Mouse (Mus musculus) heart, postnatal 14 days (tissue): ENCODE results near the gene Lhx5. TPM values are rescaled to one million over a fixed set of nuclear protein-coding genes. Genes with fewer than 3 reads are reported as not detected.

Source experiments
- DNase-seq, 2 experiments: peaks; one replicate each; pipeline ENCODE4 v3.0.0; 2021 to 2022
- intact Hi-C: fragments of 180-260 bp; cut with DNase I; formaldehyde crosslinking; loops from one replicate; pipeline ENCODE4 v1.15.1; 2025
- total RNA-seq, 2 experiments: library from RNA; stranded (reverse); gene quantifications; 2 replicates each; pipeline ENCODE4 v1.2.3; 2021

Lhx5 gene
- total RNA-seq, 2 experiments from 2014 or later: not detected

- DNase-seq: no peak
- intact Hi-C loops: no loop called here
Measured at GRCm38 (mm10) chr5:120431001-120431583, 407 bp upstream of the Lhx5 start.

GRCm38 (mm10) chr5:120432486-120433015 lies 1.1 kb downstream of the Lhx5 start:
- DNase-seq: no peak
- intact Hi-C loops: no loop called here

GRCm38 (mm10) chr5:120433135-120433760 lies 1.7 kb downstream of the Lhx5 start:
- no peak for DNase-seq
- intact Hi-C loops: no loop called here

- DNase-seq: no peak
- intact Hi-C loops: no loop called here
Measured at GRCm38 (mm10) chr5:120434231-120434735, 2.8 kb downstream of the Lhx5 start.

- DNase-seq: no peak
- intact Hi-C loops: no loop called here
Measured at GRCm38 (mm10) chr5:120435006-120435681, 3.6 kb downstream of the Lhx5 start.

- DNase-seq: no peak
- intact Hi-C loops: no loop called here
Measured at GRCm38 (mm10) chr5:120435731-120436501, 4.4 kb downstream of the Lhx5 start.

- intact Hi-C loops: no loop called here
Measured at GRCm38 (mm10) chr5:120436885-120437495, 5.5 kb downstream of the Lhx5 start.

GRCm38 (mm10) chr5:120437539-120437938 lies 6.0 kb downstream of the Lhx5 start:
- intact Hi-C loops: no loop called here
- no peak for DNase-seq

More at GRCm38 (mm10) chr5:120436885-120437495, 5.5 kb downstream of the Lhx5 start:
- DNase-seq: no peak

- DNase-seq: no peak
Measured at GRCm38 (mm10) chr5:120437986-120438385, 6.5 kb downstream of the Lhx5 start.

GRCm38 (mm10) chr5:120438469-120438868 lies 7.0 kb downstream of the Lhx5 start:
- intact Hi-C loops: no loop called here
- DNase-seq: no peak

More at GRCm38 (mm10) chr5:120437986-120438385, 6.5 kb downstream of the Lhx5 start:
- intact Hi-C loops: no loop called here

- intact Hi-C loops: no loop called here
- DNase-seq: no peak
Measured at GRCm38 (mm10) chr5:120438991-120439710, 7.7 kb downstream of the Lhx5 start.

- intact Hi-C loops: loop anchor here (1.0 to 5.0 kb wide), 2 partner anchors 188 to 294 kb away; no protein-coding TSS in a partner anchor
Measured at GRCm38 (mm10) chr5:120439887-120440670, 8.6 kb downstream of the Lhx5 start.

GRCm38 (mm10) chr5:120440733-120441132 lies 9.2 kb downstream of the Lhx5 start:
- intact Hi-C loops: loop anchor here (1.0 to 5.0 kb wide), 2 partner anchors 188 to 294 kb away; no protein-coding TSS in a partner anchor
- peak; percentile 88 to 94 for DNase-seq

More at GRCm38 (mm10) chr5:120439887-120440670, 8.6 kb downstream of the Lhx5 start:
- DNase-seq: peak; percentile 25 to 35

- intact Hi-C loops: no loop called here
- DNase-seq: no peak
Measured at GRCm38 (mm10) chr5:120447305-120447704, 15.8 kb downstream of the Lhx5 start.

- DNase-seq: no peak
- intact Hi-C loops: no loop called here
Measured at GRCm38 (mm10) chr5:120454756-120455337, 23.3 kb downstream of the Lhx5 start.

- DNase-seq: no peak
- intact Hi-C loops: no loop called here
Measured at GRCm38 (mm10) chr5:120456253-120456652, 24.8 kb downstream of the Lhx5 start.

- DNase-seq: no peak
Measured at GRCm38 (mm10) chr5:120456841-120457554, 25.5 kb downstream of the Lhx5 start.

More at GRCm38 (mm10) chr5:120456841-120457554, 25.5 kb downstream of the Lhx5 start:
- intact Hi-C loops: no loop called here
